Mouse (Mus musculus) skeletal muscle tissue, adult 2 months (tissue): ENCODE measurements at regions not wholly inside any gene's neighbourhood (a gene's known extent, or its start where the extent isn't known, plus 50 kb on each side); places are given as distances from the start of the nearest gene placed in this dataset.
"Not testable (repeated sequence)": the region's sequence is repeated elsewhere in the genome, so short reads cannot be mapped to it uniquely, and the experiment has no call there.

ENCODE experiments used
- DNase-seq: peaks from one replicate; pipeline ENCODE4 v3.0.0-alpha.2; 2012; ENCODE audit warnings: low read depth, low spot score

- DNase-seq = no peak
These were observed 91.4 kb downstream of the Gm21738 start for GRCm38 (mm10) chr14:19327321-19327720.

DNA sequence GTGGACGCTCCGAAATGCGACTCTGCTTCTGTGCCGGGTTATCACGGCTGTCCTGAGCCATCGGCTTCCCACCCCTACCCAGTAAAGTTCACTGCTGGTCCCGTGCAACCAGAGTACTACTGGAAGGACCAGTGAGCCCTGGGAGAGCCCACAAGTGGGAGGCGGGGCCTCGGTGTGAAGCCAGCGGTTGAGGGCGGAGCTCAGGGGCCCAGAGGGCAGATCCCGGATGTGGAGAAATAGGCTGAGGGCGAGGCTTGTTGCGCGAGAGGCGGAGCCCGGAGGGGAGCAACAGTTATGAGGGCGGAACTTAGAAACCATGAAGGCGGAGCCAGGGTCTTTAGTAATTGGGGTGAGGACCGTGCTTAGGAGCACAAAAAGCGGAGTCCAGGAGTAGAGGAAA lies 107.1 kb downstream of the Gm21738 start:
- no peak for DNase-seq

GRCm38 (mm10) chr14:19302859-19303258 lies 115.9 kb downstream of the Gm21738 start:
- DNase-seq = not testable (repeated sequence)

DNA sequence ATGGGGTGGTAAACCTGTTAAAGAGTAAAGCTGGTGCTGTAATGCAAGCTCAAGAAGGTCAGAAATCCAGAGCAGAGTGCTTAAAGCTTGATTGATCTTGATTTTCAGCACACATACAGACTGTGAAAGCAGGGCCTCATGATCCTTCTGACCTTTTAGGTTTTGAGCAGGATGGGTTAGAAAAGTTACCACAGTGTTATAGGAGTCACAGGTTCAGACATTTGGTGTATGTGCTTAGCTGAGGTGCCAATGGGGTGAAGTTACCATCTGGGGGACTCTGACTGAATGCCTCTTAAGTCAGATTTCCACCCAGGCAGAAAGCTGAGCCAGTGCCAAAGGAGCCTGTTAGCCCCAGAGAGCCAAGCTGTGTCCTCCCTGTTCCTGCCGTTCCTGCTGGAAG lies 139.6 kb downstream of the Gm21738 start:
- no peak for DNase-seq

- peak; percentile 99 for DNase-seq
These were observed 140.8 kb downstream of the Gm21738 start for GRCm38 (mm10) chr14:19277777-19278385.
